Mouse (Mus musculus): ENCODE data around the gene Sept9.
A peak's percentile ranks its signal among the peaks of the same experiment; 100 is the strongest.

Sept9 gene

GRCm38 (mm10) chr11:117349429-117350363, 150.2 kb downstream of the Sept9 start:
- DNase-seq, result peak; percentile 80

GRCm38 (mm10) chr11:117350462-117351222, 151.2 kb downstream of the Sept9 start:
- DNase-seq, result peak; percentile 59

- no peak for DNase-seq
Observed at GRCm38 (mm10) chr11:117353126-117353525, 153.7 kb downstream of the Sept9 start.

GRCm38 (mm10) chr11:117354107-117354506, 154.6 kb downstream of the Sept9 start:
- DNase-seq, result no peak

- no peak for DNase-seq
Observed at GRCm38 (mm10) chr11:117356937-117357336, 157.5 kb downstream of the Sept9 start.

- peak; percentile 99 for DNase-seq
Observed at GRCm38 (mm10) chr11:117357916-117358639, 158.6 kb downstream of the Sept9 start.

GRCm38 (mm10) chr11:117359161-117359560, 159.7 kb downstream of the Sept9 start:
- no peak for DNase-seq

GRCm38 (mm10) chr11:117359870-117360269, 160.4 kb downstream of the Sept9 start:
- DNase-seq, result peak; percentile 89

- peak; percentile 46 for DNase-seq
Observed at GRCm38 (mm10) chr11:117360561-117360960, 161.1 kb downstream of the Sept9 start.

- DNase-seq, result no peak
Observed at GRCm38 (mm10) chr11:117362307-117362706, 162.8 kb downstream of the Sept9 start.

GRCm38 (mm10) chr11:117363918-117364317, 164.5 kb downstream of the Sept9 start:
- no peak for DNase-seq

GRCm38 (mm10) chr11:117366426-117366825, 167.0 kb downstream of the Sept9 start:
- peak; percentile 73 for DNase-seq

- DNase-seq, result no peak
Observed at GRCm38 (mm10) chr11:117366861-117367357, 167.4 kb downstream of the Sept9 start.

GRCm38 (mm10) chr11:117367937-117368336, 168.5 kb downstream of the Sept9 start:
- no peak for DNase-seq

GRCm38 (mm10) chr11:117369347-117369746, 169.9 kb downstream of the Sept9 start:
- no peak for DNase-seq

- no peak for DNase-seq
Observed at GRCm38 (mm10) chr11:117370262-117370850, 170.9 kb downstream of the Sept9 start.

- no peak for DNase-seq
Observed at GRCm38 (mm10) chr11:117372537-117372936, 173.1 kb downstream of the Sept9 start.

- DNase-seq, result no peak
Observed at GRCm38 (mm10) chr11:117373195-117373594, 173.7 kb downstream of the Sept9 start.

- DNase-seq, result no peak
Observed at GRCm38 (mm10) chr11:117373870-117374269, 174.4 kb downstream of the Sept9 start.

GRCm38 (mm10) chr11:117374288-117374687, 174.8 kb downstream of the Sept9 start:
- DNase-seq, result no peak

GRCm38 (mm10) chr11:117379774-117380173, 180.3 kb downstream of the Sept9 start:
- no peak for DNase-seq

GRCm38 (mm10) chr11:117384235-117384634, 184.8 kb downstream of the Sept9 start:
- no peak for DNase-seq
